Mouse (Mus musculus) heart, postnatal 14 days (tissue): ENCODE measurements around the gene Prcd. TPM values are rescaled to one million over a fixed set of nuclear protein-coding genes. Genes with fewer than 3 reads are reported as not detected.

Source experiments
- DNase-seq, 2 experiments: peaks; one replicate each; pipeline ENCODE4 v3.0.0; 2021 to 2022
- intact Hi-C: fragments of 180-260 bp; cut with DNase I; formaldehyde crosslinking; loops from one replicate; pipeline ENCODE4 v1.15.1; 2025
- total RNA-seq, 2 experiments: library from RNA; stranded (reverse); gene quantifications; 2 replicates each; pipeline ENCODE4 v1.2.3; 2021

Prcd gene
- total RNA-seq, 2 experiments from 2014 or later: 1.4 to 1.9 TPM

DNA sequence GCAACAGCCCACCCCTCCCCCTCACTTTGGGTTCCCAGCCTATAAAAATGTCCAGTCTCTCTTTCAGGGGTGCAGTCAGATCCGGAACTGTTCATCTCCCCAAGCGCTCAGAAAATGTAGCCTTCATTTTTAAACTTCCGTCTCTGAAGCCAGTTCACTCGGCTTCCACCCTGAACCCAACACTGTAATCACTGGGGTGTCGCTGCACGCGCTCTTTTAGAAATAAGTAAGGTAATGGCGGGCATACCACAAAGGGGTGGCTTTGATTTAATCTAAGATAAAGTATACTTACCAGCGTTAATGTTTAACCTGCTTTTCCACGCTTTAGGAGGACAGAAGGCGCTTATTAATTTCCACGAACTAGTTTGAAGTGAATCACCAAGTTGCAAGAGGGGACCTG lies 60.7 kb downstream of the Prcd start:
- intact Hi-C loops: loop anchor here (5.0 kb wide), 1 partner anchor 38 kb away; no protein-coding TSS in a partner anchor
- DNase-seq: no peak

Other genes with a start within 250 kb of the Prcd start
- gene Rnf157, start 240.5 kb upstream of the Prcd start, total RNA-seq: 1 to 10 TPM; 5.8 to 8.8 TPM
- gene Ubald2, start 219.4 kb upstream of the Prcd start, total RNA-seq: 10 to 100 TPM; 41.2 to 42.9 TPM
- gene Qrich2, start 187.3 kb upstream of the Prcd start, total RNA-seq: not detected
- gene Prpsap1, start 159.3 kb upstream of the Prcd start, total RNA-seq: 10 to 100 TPM; 41.5 to 45.4 TPM
- gene Sphk1, start 122.6 kb upstream of the Prcd start, total RNA-seq: 1 to 10 TPM; 2.6 to 2.7 TPM
- 10 to 100 TPM; 43.3 to 49.2 TPM for gene Ube2o, start 72.1 kb upstream of the Prcd start, total RNA-seq
- gene Aanat, start 67.1 kb upstream of the Prcd start, total RNA-seq: not detected
- gene Rhbdf2, start 26.5 kb upstream of the Prcd start, total RNA-seq: 10 to 100 TPM; 15.1 to 15.3 TPM
- gene Cygb, start 779 bp downstream of the Prcd start, total RNA-seq: 10 to 100 TPM; 50.4 to 57.4 TPM
- gene St6galnac1, start 122.0 kb downstream of the Prcd start, total RNA-seq: not detected
- gene Mxra7, start 174.5 kb downstream of the Prcd start, total RNA-seq: 10 to 100 TPM; 27.7 to 32.1 TPM
- gene Mettl23, start 189.7 kb downstream of the Prcd start, total RNA-seq: 10 to 100 TPM; 37.3 to 37.8 TPM
- 10 to 100 TPM; 34.4 to 37.3 TPM for gene Jmjd6, start 189.9 kb downstream of the Prcd start, total RNA-seq
- 10 to 100 TPM; 39.8 to 40.4 TPM for gene Mfsd11, start 198.9 kb downstream of the Prcd start, total RNA-seq
- 100 to 1,000 TPM; 125 to 133 TPM for gene Srsf2, start 199.6 kb downstream of the Prcd start, total RNA-seq